Mouse (Mus musculus): ENCODE data around the gene Cpsf2. TPM values are rescaled to one million over a fixed set of nuclear protein-coding genes. Genes with fewer than 3 reads are reported as not detected.
A peak's percentile ranks its signal among the peaks of the same experiment; 100 is the strongest.
"Not testable (repeated sequence)": the region's sequence is repeated elsewhere in the genome, so short reads cannot be mapped to it uniquely, and the experiment has no call there.

Cpsf2 gene
- polyA plus RNA-seq, 1 experiment from 2014 or later: 30.1 TPM

- WGBS: under 1% methylated on average over 51 of the region's 54 CpGs
- no peaks in the 10 kb centered on the region for H3K27me3 ChIP-seq (replicated peaks; ENCODE audit: control insufficient read depth, insufficient read depth, low read length)
- H3K4me3 ChIP-seq (ENCODE audit: low read length): peak within 1 kb of the TSS; percentile 96
- peak within 1 kb of the TSS; percentile 87 for H3K9ac ChIP-seq (ENCODE audit: low read depth, low read length)
- ATAC-seq: peak; percentile 99
- peak within 1 kb of the TSS; percentile 81 for H3K27ac ChIP-seq (ENCODE audit: low read depth, low read length)
- peak within 1 kb of the TSS; percentile 79 for H3K4me2 ChIP-seq (ENCODE audit: low read length)
- no peaks in the 10 kb centered on the region for H3K36me3 ChIP-seq (ENCODE audit: control insufficient read depth, insufficient read depth, low read length)
- H3K9me3 ChIP-seq (ENCODE audit: control insufficient read depth, low read length): no peaks in the 10 kb centered on the region
- H3K4me1 ChIP-seq (ENCODE audit: control insufficient read depth, insufficient read depth, low read depth, low read length): peaks cover 9% of the 10 kb centered on the region
These were observed 17.7 kb upstream of the Cpsf2 start, which contains the start of gene Atxn3 for GRCm38 (mm10) chr12:101957942-101958544. Atxn3 (minus strand) TSS chr12:101958246.

- 60% methylated on average over 9 of the region's 9 CpGs for WGBS
- peak overlapping the region; percentile 96 for H3K4me3 ChIP-seq (ENCODE audit: low read length)
- H3K9ac ChIP-seq (ENCODE audit: low read depth, low read length): no peak overlapping the region
- H3K9me3 ChIP-seq (ENCODE audit: control insufficient read depth, low read length): no peaks in the 10 kb centered on the region
- ATAC-seq: 0 out of 2 replicates have a peak, but pooled peaks have one; percentile 1
- peak overlapping the region; percentile 46 for H3K4me2 ChIP-seq (ENCODE audit: low read length)
- peaks cover 9% of the 10 kb centered on the region for H3K4me1 ChIP-seq (ENCODE audit: control insufficient read depth, insufficient read depth, low read depth, low read length)
- no peak overlapping the region for H3K27ac ChIP-seq (ENCODE audit: low read depth, low read length)
- no peaks in the 10 kb centered on the region for H3K27me3 ChIP-seq (replicated peaks; ENCODE audit: control insufficient read depth, insufficient read depth, low read length)
- no peaks in the 10 kb centered on the region for H3K36me3 ChIP-seq (ENCODE audit: control insufficient read depth, insufficient read depth, low read length)
These were observed 17.2 kb upstream of the Cpsf2 start for GRCm38 (mm10) chr12:101958556-101958955.

- peak overlapping the region; percentile 46 for H3K4me2 ChIP-seq (ENCODE audit: low read length)
- not testable (repeated sequence) for H3K9me3 ChIP-seq (ENCODE audit: control insufficient read depth, low read length); H3K9ac ChIP-seq (ENCODE audit: low read depth, low read length); H3K36me3 ChIP-seq (ENCODE audit: control insufficient read depth, insufficient read depth, low read length); H3K27me3 ChIP-seq (replicated peaks; ENCODE audit: control insufficient read depth, insufficient read depth, low read length); H3K4me3 ChIP-seq (ENCODE audit: low read length); H3K27ac ChIP-seq (ENCODE audit: low read depth, low read length); H3K4me1 ChIP-seq (ENCODE audit: control insufficient read depth, insufficient read depth, low read depth, low read length); ATAC-seq
- WGBS: 93% methylated on average over 5 of the region's 5 CpGs
These were observed 16.6 kb upstream of the Cpsf2 start for GRCm38 (mm10) chr12:101958960-101959780.

- H3K4me3 ChIP-seq (ENCODE audit: low read length): no peak overlapping the region
- no peak overlapping the region for H3K9ac ChIP-seq (ENCODE audit: low read depth, low read length)
- no peak for ATAC-seq
- no peak overlapping the region for H3K4me2 ChIP-seq (ENCODE audit: low read length)
- no peaks in the 10 kb centered on the region for H3K27me3 ChIP-seq (replicated peaks; ENCODE audit: control insufficient read depth, insufficient read depth, low read length)
- H3K27ac ChIP-seq (ENCODE audit: low read depth, low read length): no peak overlapping the region
- 94% methylated on average over 2 of the region's 2 CpGs for WGBS
- H3K4me1 ChIP-seq (ENCODE audit: control insufficient read depth, insufficient read depth, low read depth, low read length): peaks cover 6% of the 10 kb centered on the region
- H3K36me3 ChIP-seq (ENCODE audit: control insufficient read depth, insufficient read depth, low read length): peaks cover 5% of the 10 kb centered on the region; the same call in 1 of the 2 replicates
- no peaks in the 10 kb centered on the region for H3K9me3 ChIP-seq (ENCODE audit: control insufficient read depth, low read length)
These were observed 4.5 kb upstream of the Cpsf2 start for GRCm38 (mm10) chr12:101971311-101971710.

- no peak overlapping the region for H3K4me2 ChIP-seq (ENCODE audit: low read length)
These were observed 3.6 kb upstream of the Cpsf2 start for GRCm38 (mm10) chr12:101972230-101972629.

GRCm38 (mm10) chr12:101974571-101974970 lies 1.2 kb upstream of the Cpsf2 start:
- H3K9ac ChIP-seq (ENCODE audit: low read depth, low read length): peak overlapping the region; percentile 79; the same call in 1 of the 2 replicates
- no peaks in the 10 kb centered on the region for H3K27me3 ChIP-seq (replicated peaks; ENCODE audit: control insufficient read depth, insufficient read depth, low read length)
- no peak for ATAC-seq
- peak overlapping the region; percentile 84 for H3K4me2 ChIP-seq (ENCODE audit: low read length)
- H3K36me3 ChIP-seq (ENCODE audit: control insufficient read depth, insufficient read depth, low read length): no peaks in the 10 kb centered on the region
- 6% methylated on average over 1 of the region's 1 CpGs for WGBS
- H3K9me3 ChIP-seq (ENCODE audit: control insufficient read depth, low read length): no peaks in the 10 kb centered on the region
- peak overlapping the region; percentile 90 for H3K4me3 ChIP-seq (ENCODE audit: low read length)
- peaks cover 18% of the 10 kb centered on the region for H3K4me1 ChIP-seq (ENCODE audit: control insufficient read depth, insufficient read depth, low read depth, low read length)
- H3K27ac ChIP-seq (ENCODE audit: low read depth, low read length): no peak overlapping the region

More at GRCm38 (mm10) chr12:101972230-101972629, 3.6 kb upstream of the Cpsf2 start:
- Histone ChIP-seq H3K9ac (ENCODE audit: low read depth, low read length) (no peak overlapping the region), H3K9me3 (ENCODE audit: control insufficient read depth, low read length) (no peaks in the 10 kb centered on the region), H3K36me3 (ENCODE audit: control insufficient read depth, insufficient read depth, low read length) (peaks cover 3% of the 10 kb centered on the region; the same call in 1 of the 2 replicates), H3K27me3 (replicated peaks; ENCODE audit: control insufficient read depth, insufficient read depth, low read length) (no peaks in the 10 kb centered on the region), H3K27ac (ENCODE audit: low read depth, low read length) (no peak overlapping the region), H3K4me3 (ENCODE audit: low read length) (no peak overlapping the region), H3K4me1 (ENCODE audit: control insufficient read depth, insufficient read depth, low read depth, low read length) (peaks cover 13% of the 10 kb centered on the region)
- no peak for ATAC-seq
- WGBS: 95% methylated on average over 3 of the region's 3 CpGs

- Histone ChIP-seq H3K4me3 (ENCODE audit: low read length) (peak overlapping the region; percentile 90), H3K9me3 (ENCODE audit: control insufficient read depth, low read length) (no peaks in the 10 kb centered on the region), H3K36me3 (ENCODE audit: control insufficient read depth, insufficient read depth, low read length) (no peaks in the 10 kb centered on the region), H3K27ac (ENCODE audit: low read depth, low read length) (peak overlapping the region; percentile 95), H3K27me3 (replicated peaks; ENCODE audit: control insufficient read depth, insufficient read depth, low read length) (no peaks in the 10 kb centered on the region), H3K4me2 (ENCODE audit: low read length) (peak overlapping the region; percentile 84), H3K4me1 (ENCODE audit: control insufficient read depth, insufficient read depth, low read depth, low read length) (peaks cover 18% of the 10 kb centered on the region), H3K9ac (ENCODE audit: low read depth, low read length) (peak overlapping the region; percentile 79)
- ATAC-seq: peak; percentile 66
- under 1% methylated on average over 23 of the region's 23 CpGs for WGBS
These were observed 604 bp upstream of the Cpsf2 start for GRCm38 (mm10) chr12:101975167-101975600.

- H3K27ac ChIP-seq (ENCODE audit: low read depth, low read length): peak overlapping the region; percentile 95
These were observed 1.0 kb downstream of the Cpsf2 start for GRCm38 (mm10) chr12:101976651-101977403.

More at GRCm38 (mm10) chr12:101976651-101977403, 1.0 kb downstream of the Cpsf2 start:
- H3K4me2 ChIP-seq (ENCODE audit: low read length): peak overlapping the region; percentile 84
- H3K27me3 ChIP-seq (replicated peaks; ENCODE audit: control insufficient read depth, insufficient read depth, low read length): no peaks in the 10 kb centered on the region
- H3K4me3 ChIP-seq (ENCODE audit: low read length): peak overlapping the region; percentile 90
- peaks cover 1% of the 10 kb centered on the region for H3K36me3 ChIP-seq (ENCODE audit: control insufficient read depth, insufficient read depth, low read length)
- peak overlapping the region; percentile 79 for H3K9ac ChIP-seq (ENCODE audit: low read depth, low read length)
- peaks cover 18% of the 10 kb centered on the region for H3K4me1 ChIP-seq (ENCODE audit: control insufficient read depth, insufficient read depth, low read depth, low read length)
- no peaks in the 10 kb centered on the region for H3K9me3 ChIP-seq (ENCODE audit: control insufficient read depth, low read length)
- ATAC-seq: no peak
- 21% methylated on average over 13 of the region's 13 CpGs for WGBS

Measured in hindbrain, embryonic 16.5 days (tissue).